Mouse (Mus musculus): ENCODE measurements around the gene Pdia6. TPM values are rescaled to one million over a fixed set of nuclear protein-coding genes. Genes with fewer than 3 reads are reported as not detected.
A peak's percentile ranks its signal among the peaks of the same experiment; 100 is the strongest.

The Pdia6 gene
- polyA plus RNA-seq, 1 experiment from 2014 or later: 361 TPM

GRCm38 (mm10) chr12:17238588-17239427 is 27.5 kb upstream of the Pdia6 start:
- 42% methylated on average over 12 of the region's 12 CpGs for WGBS
- Histone ChIP-seq H3K4me2 (no peak overlapping the region), H3K4me1 (peaks cover 3% of the 10 kb centered on the region; the same call in 1 of the 2 replicates), H3K27me3 (replicated peaks) (no peaks in the 10 kb centered on the region; the same call in 1 of the 2 replicates), H3K9me3 (no peaks in the 10 kb centered on the region), H3K27ac (replicated peaks) (no peak overlapping the region), H3K36me3 (no peaks in the 10 kb centered on the region), H3K9ac (no peak overlapping the region), H3K4me3 (no peak overlapping the region)
- no peak for ATAC-seq (ENCODE audit: extremely low read depth, insufficient number of reproducible peaks, low FRiP score, low TSS enrichment)

GRCm38 (mm10) chr12:17239428-17239688 is 27.0 kb upstream of the Pdia6 start:
- Histone ChIP-seq H3K36me3 (no peaks in the 10 kb centered on the region), H3K4me2 (no peak overlapping the region), H3K4me3 (no peak overlapping the region), H3K9ac (no peak overlapping the region), H3K27me3 (replicated peaks) (no peaks in the 10 kb centered on the region; the same call in 1 of the 2 replicates), H3K4me1 (peaks cover 3% of the 10 kb centered on the region; the same call in 1 of the 2 replicates), H3K27ac (replicated peaks) (no peak overlapping the region), H3K9me3 (no peaks in the 10 kb centered on the region)
- no peak for ATAC-seq (ENCODE audit: extremely low read depth, insufficient number of reproducible peaks, low FRiP score, low TSS enrichment)

GRCm38 (mm10) chr12:17241016-17241415 is 25.3 kb upstream of the Pdia6 start:
- H3K9me3 ChIP-seq: no peaks in the 10 kb centered on the region
- no peak for ATAC-seq (ENCODE audit: extremely low read depth, insufficient number of reproducible peaks, low FRiP score, low TSS enrichment)
- no peak overlapping the region for H3K9ac ChIP-seq
- H3K4me3 ChIP-seq: no peak overlapping the region
- no peak overlapping the region for H3K27ac ChIP-seq (replicated peaks)
- no peaks in the 10 kb centered on the region for H3K27me3 ChIP-seq (replicated peaks)
- H3K4me2 ChIP-seq: no peak overlapping the region
- H3K4me1 ChIP-seq: peaks cover 3% of the 10 kb centered on the region; the same call in 1 of the 2 replicates
- 72% methylated on average over 2 of the region's 2 CpGs for WGBS
- no peaks in the 10 kb centered on the region for H3K36me3 ChIP-seq

- Histone ChIP-seq H3K36me3 (no peaks in the 10 kb centered on the region), H3K4me2 (no peak overlapping the region), H3K4me3 (no peak overlapping the region), H3K9ac (no peak overlapping the region), H3K27ac (replicated peaks) (no peak overlapping the region), H3K27me3 (replicated peaks) (no peaks in the 10 kb centered on the region), H3K4me1 (peaks cover 3% of the 10 kb centered on the region; the same call in 1 of the 2 replicates), H3K9me3 (no peaks in the 10 kb centered on the region)
- ATAC-seq (ENCODE audit: extremely low read depth, insufficient number of reproducible peaks, low FRiP score, low TSS enrichment): no peak
- WGBS: 89% methylated on average over 9 of the region's 9 CpGs
Observed at GRCm38 (mm10) chr12:17241614-17242013, 24.7 kb upstream of the Pdia6 start.

GRCm38 (mm10) chr12:17242041-17242440 is 24.3 kb upstream of the Pdia6 start:
- no peaks in the 10 kb centered on the region for H3K9me3 ChIP-seq
- no peak overlapping the region for H3K9ac ChIP-seq
- no peaks in the 10 kb centered on the region for H3K36me3 ChIP-seq
- H3K27ac ChIP-seq (replicated peaks): no peak overlapping the region
- peaks cover 3% of the 10 kb centered on the region; the same call in 1 of the 2 replicates for H3K4me1 ChIP-seq
- no peaks in the 10 kb centered on the region for H3K27me3 ChIP-seq (replicated peaks)
- no peak for ATAC-seq (ENCODE audit: extremely low read depth, insufficient number of reproducible peaks, low FRiP score, low TSS enrichment)
- no peak overlapping the region for H3K4me3 ChIP-seq
- no peak overlapping the region for H3K4me2 ChIP-seq

- 70% methylated on average over 8 of the region's 8 CpGs for WGBS
- Histone ChIP-seq H3K4me2 (no peak overlapping the region), H3K36me3 (no peaks in the 10 kb centered on the region), H3K9ac (no peak overlapping the region), H3K27me3 (replicated peaks) (peaks cover 18% of the 10 kb centered on the region; the same call in 1 of the 2 replicates), H3K4me1 (peaks cover 13% of the 10 kb centered on the region), H3K9me3 (no peaks in the 10 kb centered on the region), H3K4me3 (no peak overlapping the region), H3K27ac (replicated peaks) (no peak overlapping the region)
- no peak for ATAC-seq (ENCODE audit: extremely low read depth, insufficient number of reproducible peaks, low FRiP score, low TSS enrichment)
Observed at GRCm38 (mm10) chr12:17250962-17251361, 15.4 kb upstream of the Pdia6 start.

GRCm38 (mm10) chr12:17253069-17253468 is 13.3 kb upstream of the Pdia6 start:
- no peaks in the 10 kb centered on the region for H3K9me3 ChIP-seq
- peaks cover 18% of the 10 kb centered on the region; the same call in 1 of the 2 replicates for H3K27me3 ChIP-seq (replicated peaks)
- H3K9ac ChIP-seq: no peak overlapping the region
- ATAC-seq (ENCODE audit: extremely low read depth, insufficient number of reproducible peaks, low FRiP score, low TSS enrichment): no peak
- H3K4me1 ChIP-seq: peaks cover 13% of the 10 kb centered on the region
- H3K36me3 ChIP-seq: no peaks in the 10 kb centered on the region
- no peak overlapping the region for H3K27ac ChIP-seq (replicated peaks)
- H3K4me3 ChIP-seq: peak overlapping the region; percentile 14; the same call in 1 of the 2 replicates
- peak overlapping the region; percentile 55 for H3K4me2 ChIP-seq
- 12% methylated on average over 9 of the region's 9 CpGs for WGBS

- Histone ChIP-seq H3K9me3 (no peaks in the 10 kb centered on the region), H3K4me1 (peaks cover 13% of the 10 kb centered on the region), H3K4me2 (no peak overlapping the region), H3K4me3 (no peak overlapping the region), H3K36me3 (no peaks in the 10 kb centered on the region), H3K9ac (no peak overlapping the region), H3K27ac (replicated peaks) (no peak overlapping the region), H3K27me3 (replicated peaks) (peaks cover 18% of the 10 kb centered on the region; the same call in 1 of the 2 replicates)
- WGBS: 78% methylated on average over 6 of the region's 6 CpGs
- no peak for ATAC-seq (ENCODE audit: extremely low read depth, insufficient number of reproducible peaks, low FRiP score, low TSS enrichment)
Observed at GRCm38 (mm10) chr12:17255602-17256001, 10.7 kb upstream of the Pdia6 start.

GRCm38 (mm10) chr12:17256905-17257304 is 9.4 kb upstream of the Pdia6 start:
- Histone ChIP-seq H3K36me3 (no peaks in the 10 kb centered on the region), H3K27me3 (replicated peaks) (peaks cover 18% of the 10 kb centered on the region; the same call in 1 of the 2 replicates), H3K4me3 (no peak overlapping the region), H3K27ac (replicated peaks) (no peak overlapping the region), H3K4me2 (no peak overlapping the region), H3K9me3 (no peaks in the 10 kb centered on the region), H3K4me1 (peaks cover 13% of the 10 kb centered on the region), H3K9ac (no peak overlapping the region)
- ATAC-seq (ENCODE audit: extremely low read depth, insufficient number of reproducible peaks, low FRiP score, low TSS enrichment): peak; percentile 24; the same call in 1 of the 2 replicates
- 10% methylated on average over 7 of the region's 10 CpGs for WGBS

- Histone ChIP-seq H3K4me3 (no peak overlapping the region), H3K36me3 (no peaks in the 10 kb centered on the region), H3K9me3 (no peaks in the 10 kb centered on the region), H3K4me2 (no peak overlapping the region), H3K27me3 (replicated peaks) (peaks cover 15% of the 10 kb centered on the region; the same call in 1 of the 2 replicates), H3K4me1 (peaks cover 10% of the 10 kb centered on the region), H3K9ac (no peak overlapping the region), H3K27ac (replicated peaks) (no peak overlapping the region)
- WGBS: 69% methylated on average over 7 of the region's 7 CpGs
- ATAC-seq (ENCODE audit: extremely low read depth, insufficient number of reproducible peaks, low FRiP score, low TSS enrichment): no peak
Observed at GRCm38 (mm10) chr12:17258431-17258830, 7.9 kb upstream of the Pdia6 start.

- Histone ChIP-seq H3K36me3 (no peaks in the 10 kb centered on the region), H3K9ac (no peak overlapping the region), H3K4me3 (no peak overlapping the region), H3K27me3 (replicated peaks) (no peaks in the 10 kb centered on the region), H3K4me2 (no peak overlapping the region), H3K9me3 (no peaks in the 10 kb centered on the region), H3K27ac (replicated peaks) (no peak overlapping the region), H3K4me1 (no peaks in the 10 kb centered on the region)
- ATAC-seq (ENCODE audit: extremely low read depth, insufficient number of reproducible peaks, low FRiP score, low TSS enrichment): no peak
- 81% methylated on average over 3 of the region's 3 CpGs for WGBS
Observed at GRCm38 (mm10) chr12:17261005-17261404, 5.3 kb upstream of the Pdia6 start.

GRCm38 (mm10) chr12:17263881-17264280 is 2.5 kb upstream of the Pdia6 start:
- Histone ChIP-seq H3K9ac (no peak overlapping the region), H3K36me3 (peaks cover 9% of the 10 kb centered on the region), H3K27ac (replicated peaks) (no peak overlapping the region), H3K4me1 (peaks cover 18% of the 10 kb centered on the region), H3K4me2 (no peak overlapping the region), H3K4me3 (no peak overlapping the region), H3K27me3 (replicated peaks) (no peaks in the 10 kb centered on the region), H3K9me3 (no peaks in the 10 kb centered on the region)
- ATAC-seq (ENCODE audit: extremely low read depth, insufficient number of reproducible peaks, low FRiP score, low TSS enrichment): no peak
- WGBS: 65% methylated on average over 3 of the region's 3 CpGs

Measured in heart, embryonic 13.5 days (tissue).